In the genomic region with DNA sequence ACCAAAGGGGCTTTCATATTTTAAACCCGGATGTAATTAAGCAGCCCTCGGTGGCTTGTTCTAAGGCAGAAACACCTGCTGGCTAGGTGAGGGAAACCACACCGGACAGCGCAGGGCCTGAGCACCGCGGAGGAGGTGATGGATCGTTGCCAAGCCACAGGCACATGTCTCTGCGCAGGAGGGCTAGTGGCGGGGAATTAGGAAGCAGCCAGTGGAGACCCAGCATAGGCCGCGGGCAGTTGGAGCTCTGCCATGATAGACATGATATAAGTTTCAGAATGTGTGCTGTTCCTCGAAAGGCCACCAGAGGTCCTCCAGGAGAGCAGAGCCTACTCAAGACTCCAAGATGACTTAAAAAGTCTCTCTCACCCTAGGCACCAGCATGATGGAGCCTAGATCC, we compare ENCODE assay signal across 9 mouse cellular contexts. TPM values are rescaled to one million over a fixed set of nuclear protein-coding genes. Genes with fewer than 3 reads are reported as not detected.
DNase-seq lines count a peak whose midpoint lies in the region; ATAC-seq and TF ChIP-seq lines count a peak whose summit lies in the region.
"Had no signal": no experiment of that assay in that cellular context is flagged by ENCODE, and none has a peak within 500 bp of the region (broad histone marks: within the 10 kb centered on the region; RNA-seq: fewer than 3 reads in every experiment).

No protein-coding gene starts in this region.

- peak overlapping the region; percentile 1 to 30; a peak in 2 of 4 replicates for H3K4me3 ChIP-seq in MEL (ENCODE audit: control insufficient read depth in 1 of 2, insufficient read depth in 1 of 2, low read depth in 2 of 2, low read length in 2 of 2)
- no peak overlapping the region for H3K4me3 ChIP-seq in midbrain, embryonic 13.5 days (replicated peaks)
- H3K4me3 ChIP-seq: erythroblast, embryonic 14.5 days; limb, embryonic 12.5 days had no signal

- H3K4me2 ChIP-seq in midbrain, embryonic 13.5 days (replicated peaks): no peak overlapping the region
- H3K4me2 ChIP-seq: limb, embryonic 12.5 days had no signal

- peaks cover 0 to 17% of the 10 kb centered on the region in 2 experiments; a peak in 2 of 4 replicates for H3K36me3 ChIP-seq in MEL (ENCODE audit: control insufficient read depth in 1 of 2, insufficient read depth in 2 of 2, low read length in 2 of 2)
- H3K36me3 ChIP-seq in midbrain, embryonic 13.5 days: no peaks in the 10 kb centered on the region
- H3K36me3 ChIP-seq: limb, embryonic 12.5 days had no signal

- H3K9ac ChIP-seq in MEL (ENCODE audit: control insufficient read depth, low read depth, low read length, poor library complexity, severe bottlenecking): peak overlapping the region; percentile 45
- H3K9ac ChIP-seq in midbrain, embryonic 13.5 days (replicated peaks): no peak overlapping the region
- H3K9ac ChIP-seq: limb, embryonic 12.5 days had no signal

- peak overlapping the region; percentile 8 for H3K27ac ChIP-seq in MEL (ENCODE audit: control insufficient read depth, low read depth, low read length)
- H3K27ac ChIP-seq in midbrain, embryonic 13.5 days: no peak overlapping the region
- H3K27ac ChIP-seq: limb, embryonic 12.5 days had no signal

- no peaks in the 10 kb centered on the region for H3K9me3 ChIP-seq in MEL (replicated peaks; ENCODE audit: insufficient read depth, low read length)
- H3K9me3 ChIP-seq in midbrain, embryonic 13.5 days: no peaks in the 10 kb centered on the region
- H3K9me3 ChIP-seq: limb, embryonic 12.5 days had no signal

- intact Hi-C loops in left cerebral cortex, postnatal 4 days (cut with DNase I): no loop called here

- peaks cover 18 to 31% of the 10 kb centered on the region in 2 experiments for H3K4me1 ChIP-seq in MEL (ENCODE audit: control insufficient read depth in 1 of 2, insufficient read depth in 2 of 2, low read length in 2 of 2)
- no peaks in the 10 kb centered on the region for H3K4me1 ChIP-seq in midbrain, embryonic 13.5 days (replicated peaks)

- ATAC-seq in midbrain, embryonic 13.5 days: no peak

- no peaks in the 10 kb centered on the region for H3K79me2 ChIP-seq in MEL (ENCODE audit: control insufficient read depth, insufficient read depth, low read length, poor library complexity)

- TF ChIP-seq CTCF in MEL (IDR thresholded peaks at IDR 0.05 in 2 of 3, conservative IDR thresholded peaks at IDR 0.05 in 1 of 3; ENCODE audit: control insufficient read depth in 1 of 3, insufficient read depth in 1 of 3, low read depth in 2 of 3, low read length in 3 of 3, poor library complexity in 1 of 3, severe bottlenecking in 1 of 3): peak; percentile 68 to 95 (median 85)
- TF ChIP-seq CTCF in brain, embryonic 14.5 days (IDR thresholded peaks at IDR 0.05; ENCODE audit: borderline replicate concordance, extremely low read depth, insufficient read depth, insufficient read length): no peak

- no peak for TF ChIP-seq POLR2A in MEL (IDR thresholded peaks at IDR 0.05; ENCODE audit: control insufficient read depth in 1 of 2, insufficient read depth in 1 of 2, low read depth in 1 of 2, low read length in 2 of 2, poor library complexity in 1 of 2)
- no peak for TF ChIP-seq POLR2A in brain, embryonic 14.5 days (IDR thresholded peaks at IDR 0.05; ENCODE audit: borderline replicate concordance, extremely low read depth, insufficient read depth, insufficient read length, poor library complexity, severe bottlenecking)

- 81% methylated on average over 12 of the region's 12 CpGs for WGBS in midbrain, embryonic 13.5 days

- peak; percentile 69 for TF ChIP-seq RAD21 in MEL (IDR thresholded peaks at IDR 0.05; ENCODE audit: low read depth, low read length)

- H3K27me3 ChIP-seq in MEL (ENCODE audit: control insufficient read depth in 1 of 2, insufficient read depth in 2 of 2, low read length in 2 of 2): no peaks in the 10 kb centered on the region
- H3K27me3 ChIP-seq in midbrain, embryonic 13.5 days: no peaks in the 10 kb centered on the region
- H3K27me3 ChIP-seq: limb, embryonic 12.5 days had no signal

- DNase-seq in left cerebral cortex, postnatal 4 days: peak; percentile 70
- DNase-seq in left cerebral cortex, adult 18-20 months (ENCODE audit: low spot score in 2 of 2): no peak
- DNase-seq in MEL (ENCODE audit: low read depth, low spot score): peak; percentile 98
- DNase-seq in brain, embryonic 14.5 days (ENCODE audit: low read depth): peak; percentile 28
- DNase-seq in lung, postnatal 14 days: peak; percentile 24
- no peak for DNase-seq in natural killer cell, adult 2 months (ENCODE audit: low spot score in 2 of 2)

- peak; percentile 56 to 57 for TF ChIP-seq EP300 in MEL (IDR thresholded peaks at IDR 0.05; ENCODE audit: low read depth in 1 of 2, low read length in 2 of 2)

TF ChIP-seq in MEL, 35 proteins besides CTCF, POLR2A, EP300 and RAD21:
- peak; percentile 65 for TF ChIP-seq SIN3A (IDR thresholded peaks at IDR 0.05; ENCODE audit: low read length)
- peak; percentile 69 for TF ChIP-seq USF1 (IDR thresholded peaks at IDR 0.05; ENCODE audit: low read depth, low read length)
- TF ChIP-seq RCOR1 (IDR thresholded peaks at IDR 0.05; ENCODE audit: low read depth, low read length): no peak; the same call in 1 of the 2 replicates
- no peak for TF ChIP-seq POLR2AphosphoS5 (IDR thresholded peaks at IDR 0.05; ENCODE audit: borderline replicate concordance, low read depth, low read length)
- peak; percentile 41; the same call in 1 of the 2 replicates for TF ChIP-seq TBP (IDR thresholded peaks at IDR 0.05; ENCODE audit: low read depth, low read length)
- peak; percentile 94 for TF ChIP-seq SMC3 (IDR thresholded peaks at IDR 0.05; ENCODE audit: low read depth, low read length)
- no peak for TF ChIP-seq ZKSCAN1 (IDR thresholded peaks at IDR 0.05; ENCODE audit: low read depth, low read length)
- no peak for TF ChIP-seq JUND (IDR thresholded peaks at IDR 0.05; ENCODE audit: low read depth, low read length)
- TF ChIP-seq ZNF384 (IDR thresholded peaks at IDR 0.05; ENCODE audit: low read depth, low read length): no peak
- TF ChIP-seq BHLHE40 (IDR thresholded peaks at IDR 0.05; ENCODE audit: borderline replicate concordance, low read depth, low read length): peak; percentile 94
- no peak for TF ChIP-seq TAL1 (IDR thresholded peaks at IDR 0.05; ENCODE audit: low read length)
- TF ChIP-seq ELF1 (IDR thresholded peaks at IDR 0.05; ENCODE audit: low read depth, low read length): peak; percentile 3; the same call in 1 of the 2 replicates
- TF ChIP-seq HCFC1 (IDR thresholded peaks at IDR 0.05; ENCODE audit: low read depth, low read length): peak; percentile 58; the same call in 1 of the 2 replicates
- peak; percentile 85 for TF ChIP-seq MYC (IDR thresholded peaks at IDR 0.05; ENCODE audit: low read depth, low read length)
- TF ChIP-seq MXI1 (IDR thresholded peaks at IDR 0.05; ENCODE audit: low read depth, low read length): peak; percentile 43; the same call in 1 of the 2 replicates
- TF ChIP-seq TCF12 (IDR thresholded peaks at IDR 0.05; ENCODE audit: low read depth, low read length): peak; percentile 24; the same call in 1 of the 2 replicates
- TF ChIP-seq MAX (IDR thresholded peaks at IDR 0.05; ENCODE audit: low read length): peak; percentile 84
- TF ChIP-seq ZC3H11A (IDR thresholded peaks at IDR 0.05; ENCODE audit: low read depth, low read length): peak; percentile 75
- peak; percentile 53; the same call in 1 of the 2 replicates for TF ChIP-seq ETS1 (IDR thresholded peaks at IDR 0.05; ENCODE audit: low read depth, low read length)
- TF ChIP-seq NRF1 (IDR thresholded peaks at IDR 0.05; ENCODE audit: insufficient read depth, low read depth, low read length, poor library complexity, severe bottlenecking): peak; percentile 52; the same call in 1 of the 2 replicates
- TF ChIP-seq UBTF (IDR thresholded peaks at IDR 0.05; ENCODE audit: borderline replicate concordance, insufficient read depth, low read depth, low read length): no peak

RNA-seq across cellular contexts. Expression of a gene that starts 15.4 kb away (rescaled TPM):
- 100 to 1,000 TPM; 169 to 171 TPM for total RNA-seq in left cerebral cortex, postnatal 4 days (2021)
- 100 to 1,000 TPM; 118 to 119 TPM for total RNA-seq in left cerebral cortex, adult 18-20 months (2021)
- 13.6 and 14.2 TPM in 2 replicates for total RNA-seq in MEL (2012; rRNA removed)
- 10 to 100 TPM; 17.1 to 88.3 TPM for polyA plus RNA-seq in MEL (2012; ENCODE audit: insufficient read depth in 1 of 2, insufficient read length in 2 of 2, low read depth in 1 of 2, low replicate concordance in 2 of 2, missing spikeins in 1 of 2)
- 79.4 and 100 TPM in 2 replicates for polyA plus RNA-seq in brain, embryonic 14.5 days (2012; rRNA removed)
- 232 and 283 TPM in 2 replicates for polyA plus RNA-seq in midbrain, embryonic 13.5 days (2015; fragmentation: Nextera tagmentation; extraction: Ambion mirVana)

RNA-seq across cellular contexts. Expression of a gene that starts 32.7 kb away (rescaled TPM):
- 10 to 100 TPM; 53.7 to 54.5 TPM for total RNA-seq in left cerebral cortex, postnatal 4 days (2021)
- total RNA-seq in left cerebral cortex, adult 18-20 months (2021): 100 to 1,000 TPM; 288 to 309 TPM
- total RNA-seq in MEL (2012; rRNA removed): 199 and 278 TPM in 2 replicates
- polyA plus RNA-seq in MEL (2012; ENCODE audit: insufficient read depth in 1 of 2, insufficient read length in 2 of 2, low read depth in 1 of 2, low replicate concordance in 2 of 2, missing spikeins in 1 of 2): 100 to 1,000 TPM; 196 to 294 TPM
- polyA plus RNA-seq in brain, embryonic 14.5 days (2012; rRNA removed): 36.5 and 38.4 TPM in 2 replicates
- polyA plus RNA-seq in midbrain, embryonic 13.5 days (2015; fragmentation: Nextera tagmentation; extraction: Ambion mirVana): 11.0 and 12.7 TPM in 2 replicates

Comparison
In these comparisons a context has a peak if more than half of its experiments do, and no peak if none do; other contexts are left out.
1. DNase-seq: peak in left cerebral cortex, postnatal 4 days (single experiment), MEL (single experiment), brain, embryonic 14.5 days (single experiment) and lung, postnatal 14 days (single experiment); none in left cerebral cortex, adult 18-20 months (0 of 2) and natural killer cell, adult 2 months (0 of 2).